Mouse (Mus musculus) frontal cortex, adult (tissue): ENCODE measurements at regions not wholly inside any gene's neighbourhood (a gene's known extent, or its start where the extent isn't known, plus 50 kb on each side); places are given as distances from the start of the nearest gene placed in this dataset.

ENCODE experiments used
- ATAC-seq: cut with Nextera tagmentation; 2 replicates; pipeline ENCODE4 v1.9.2; 2017; ENCODE audit warnings: mild to moderate bottlenecking, moderate library complexity, mixed read lengths; ENCODE audit not compliant: low TSS enrichment

DNA sequence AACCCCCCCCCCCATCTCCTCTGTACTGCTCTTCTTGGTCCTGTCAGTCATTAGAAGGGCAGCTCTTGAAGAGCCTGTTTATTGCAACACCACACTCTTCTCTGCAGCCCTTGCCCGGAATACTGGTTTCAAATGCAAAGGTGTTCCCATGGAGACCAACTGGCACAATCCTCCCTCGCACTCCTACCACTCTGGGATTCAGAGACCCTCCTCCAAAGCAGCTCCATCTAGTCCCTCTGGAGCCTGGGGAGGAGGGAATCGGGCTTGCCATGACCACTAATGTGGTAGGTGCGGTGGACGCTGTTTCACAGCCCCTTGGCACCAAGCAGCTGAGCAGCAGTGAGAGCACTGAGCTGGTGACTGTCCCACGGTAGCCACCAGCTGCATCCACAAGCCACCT is 83.1 kb downstream of the Stk35 start:
- ATAC-seq, result peak; percentile 42; the same call in 1 of the 2 replicates

- ATAC-seq, result no peak
Observed at GRCm38 (mm10) chr2:129884316-129884715, 84.0 kb downstream of the Stk35 start.

DNA sequence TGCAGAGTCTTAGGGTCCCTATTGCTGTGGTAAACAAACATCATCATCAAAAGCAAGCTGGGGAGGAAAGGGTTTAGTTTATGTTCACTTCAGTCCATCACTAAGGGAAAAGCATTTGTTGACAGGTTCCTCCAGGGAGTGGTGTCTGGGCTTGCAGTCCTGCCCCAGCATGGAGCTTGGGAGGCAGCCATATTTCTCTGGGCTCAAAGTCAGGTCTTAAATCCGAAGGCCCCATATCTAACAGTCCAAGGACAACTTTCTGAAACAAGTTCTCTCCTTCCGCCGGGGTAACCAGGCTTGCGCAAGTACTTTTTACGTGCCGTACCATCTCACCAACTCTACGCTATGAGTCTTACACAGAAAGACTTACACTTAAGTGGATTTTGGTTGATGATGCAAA is 85.2 kb downstream of the Stk35 start:
- no peak for ATAC-seq

DNA sequence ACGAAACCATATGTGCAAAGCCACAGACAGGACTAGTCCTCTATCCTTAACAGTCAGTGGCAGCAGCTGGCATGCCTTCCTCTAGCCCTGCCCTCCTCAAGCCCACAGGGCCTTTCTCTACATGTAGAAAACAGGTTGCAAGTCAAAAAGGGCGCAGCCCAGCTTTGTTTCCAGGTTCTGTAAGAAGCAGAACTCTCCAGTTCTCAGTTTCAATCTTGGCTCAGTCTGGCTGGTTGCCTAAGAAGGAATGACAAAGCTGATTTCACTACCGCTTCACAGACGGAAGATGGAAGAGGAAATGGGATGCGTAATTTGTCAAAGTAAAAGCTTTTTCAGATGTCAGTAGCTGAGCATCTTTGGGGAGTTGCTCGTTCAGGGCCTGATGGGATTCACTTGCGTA is 92.9 kb downstream of the Stk35 start:
- peak; percentile 34; the same call in 1 of the 2 replicates for ATAC-seq

DNA sequence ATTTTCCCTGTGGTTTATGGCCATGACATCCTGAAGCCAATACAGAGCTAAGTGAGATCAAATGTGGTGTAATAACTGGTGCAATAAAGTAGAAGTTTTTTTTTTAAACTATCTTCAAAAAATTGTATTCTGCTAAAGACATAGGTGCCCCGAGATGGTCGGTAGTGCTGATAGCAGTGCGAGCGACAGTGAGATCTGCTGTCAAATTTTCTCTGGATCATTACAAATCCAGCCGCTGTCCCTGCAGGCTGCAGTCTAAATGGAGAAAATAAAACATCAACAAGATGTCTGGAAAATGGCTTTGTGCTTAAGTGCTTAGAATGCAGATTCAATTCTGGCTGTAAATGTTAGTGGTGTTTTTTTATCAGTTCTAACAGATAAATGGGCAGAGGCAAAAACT is 93.5 kb downstream of the Stk35 start:
- ATAC-seq, result no peak

GRCm38 (mm10) chr2:129894906-129895305 is 94.6 kb downstream of the Stk35 start:
- no peak for ATAC-seq

- no peak for ATAC-seq
Observed at GRCm38 (mm10) chr2:129895369-129895768, 95.1 kb downstream of the Stk35 start.

- no peak for ATAC-seq
Observed at GRCm38 (mm10) chr2:129896696-129897095, 96.4 kb downstream of the Stk35 start.

GRCm38 (mm10) chr2:129903383-129904135 is 103.2 kb downstream of the Stk35 start:
- no peak for ATAC-seq

- ATAC-seq, result peak; percentile 81
Observed at GRCm38 (mm10) chr2:129904753-129905152, 104.4 kb downstream of the Stk35 start.

DNA sequence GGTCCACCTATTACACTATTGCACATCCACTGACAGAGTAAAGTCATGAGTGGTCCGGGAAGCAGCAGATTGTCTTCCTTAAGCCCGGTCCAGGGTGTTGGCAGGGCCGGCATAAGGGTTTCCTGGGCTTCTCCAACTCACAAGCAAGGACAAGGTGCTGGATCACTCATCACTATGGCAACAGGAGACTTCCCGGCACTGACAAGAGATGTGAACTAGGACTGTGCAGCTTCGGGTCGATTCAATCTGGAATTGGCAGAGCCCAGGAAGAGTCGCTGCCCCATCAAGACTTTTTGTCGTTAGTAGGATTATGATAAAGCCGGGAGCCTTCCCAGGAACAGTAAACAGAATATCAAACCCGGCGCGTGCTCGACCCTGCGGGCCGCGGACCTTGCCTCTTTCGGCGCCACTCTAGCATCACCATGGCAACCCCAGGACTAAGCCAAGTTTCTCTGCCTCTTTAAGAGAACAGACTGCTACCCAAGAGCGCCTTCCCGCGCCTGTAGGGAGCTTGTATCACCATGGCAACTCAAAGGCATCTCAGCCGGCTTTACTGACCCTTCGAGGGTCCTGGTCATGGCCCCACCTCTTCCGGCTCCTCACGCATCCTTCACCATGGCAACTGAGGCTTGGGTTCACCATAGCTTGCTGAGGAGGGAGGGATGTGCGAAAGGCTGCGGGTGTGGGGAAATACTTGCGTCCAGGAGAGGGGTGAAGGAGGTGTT is 103.3 kb upstream of the Tgm3 start:
- peak; percentile 88 for ATAC-seq

DNA sequence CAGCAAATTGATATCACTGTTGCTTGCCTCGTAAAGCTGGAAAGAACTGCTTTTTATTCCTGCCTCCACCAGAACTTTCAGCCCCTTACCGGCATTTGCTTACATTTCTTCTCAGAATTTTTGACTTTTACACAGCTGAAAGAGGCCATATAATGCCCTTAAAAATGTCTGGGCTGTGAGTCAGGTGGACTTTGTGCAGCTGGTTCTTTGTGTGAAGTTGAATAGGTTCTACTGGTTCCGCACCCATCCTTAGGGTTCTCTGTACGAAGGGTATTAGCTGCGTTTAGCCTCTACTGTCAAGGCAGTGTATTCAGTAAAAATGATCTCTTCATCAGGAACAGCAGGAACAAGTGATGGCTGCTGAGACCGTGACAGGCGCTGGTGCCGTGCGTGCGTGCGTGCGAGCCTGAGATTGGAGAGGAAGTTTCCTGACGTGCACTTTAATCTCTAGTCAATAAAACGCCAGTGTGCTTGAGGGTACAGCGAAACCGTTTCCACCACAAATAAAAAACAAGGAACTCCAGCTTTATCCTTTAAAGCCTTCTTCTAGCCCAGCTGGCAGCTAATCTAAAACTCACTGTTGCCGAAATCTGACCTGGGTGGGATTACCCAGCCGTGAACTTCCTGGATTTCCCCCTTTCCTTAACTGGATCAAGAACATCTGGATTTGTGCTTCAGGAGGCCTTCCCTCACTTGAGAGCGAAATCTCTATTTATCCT is 100.8 kb upstream of the Tgm3 start:
- ATAC-seq, result no peak

- ATAC-seq, result peak; percentile 28; the same call in 1 of the 2 replicates
Observed at GRCm38 (mm10) chr2:129912556-129912955, 99.6 kb upstream of the Tgm3 start.

- ATAC-seq, result peak; percentile 74
Observed at GRCm38 (mm10) chr2:129914261-129914660, 97.9 kb upstream of the Tgm3 start.

- ATAC-seq, result no peak
Observed at GRCm38 (mm10) chr2:129916411-129916810, 95.7 kb upstream of the Tgm3 start.

- no peak for ATAC-seq
Observed at GRCm38 (mm10) chr2:129918141-129918790, 93.9 kb upstream of the Tgm3 start.

GRCm38 (mm10) chr2:129919551-129919950 is 92.6 kb upstream of the Tgm3 start:
- ATAC-seq, result no peak

DNA sequence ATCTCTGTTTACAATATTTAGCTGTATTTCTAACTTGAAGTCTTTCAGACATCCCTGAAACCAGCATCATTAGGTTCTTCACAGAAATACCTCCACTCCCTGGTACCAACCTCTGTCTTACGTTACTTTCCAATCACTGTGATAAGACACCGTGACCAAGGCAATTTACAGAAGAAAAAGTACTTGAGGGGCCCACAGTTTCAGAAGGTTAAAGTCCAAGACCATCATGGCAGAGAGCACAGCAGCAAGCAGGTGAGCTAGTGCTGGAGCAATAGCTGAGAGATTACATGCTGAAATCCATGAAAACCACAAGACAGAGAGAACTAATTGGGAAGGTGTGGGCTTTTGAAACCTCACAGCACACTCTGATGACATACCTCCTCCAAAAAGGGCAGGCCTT is 84.9 kb upstream of the Tgm3 start:
- no peak for ATAC-seq

DNA sequence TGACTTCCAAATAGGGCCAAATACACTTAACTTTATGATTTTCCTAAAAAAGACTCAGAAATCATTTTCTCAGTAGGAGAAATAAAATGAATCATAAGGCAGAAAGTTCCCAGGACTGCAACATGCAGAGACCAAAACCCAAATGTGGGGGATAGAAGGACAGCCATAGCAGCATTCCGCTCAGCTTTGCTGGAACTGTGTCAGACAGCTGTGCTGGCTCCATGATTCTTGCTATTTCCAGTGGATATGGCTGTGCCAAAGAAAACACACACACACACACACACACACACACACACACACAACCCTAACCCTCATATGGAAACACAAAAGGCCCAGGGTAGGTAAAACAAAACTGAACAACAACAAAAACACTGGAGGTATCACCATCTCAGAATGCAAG is 78.6 kb upstream of the Tgm3 start:
- no peak for ATAC-seq

DNA sequence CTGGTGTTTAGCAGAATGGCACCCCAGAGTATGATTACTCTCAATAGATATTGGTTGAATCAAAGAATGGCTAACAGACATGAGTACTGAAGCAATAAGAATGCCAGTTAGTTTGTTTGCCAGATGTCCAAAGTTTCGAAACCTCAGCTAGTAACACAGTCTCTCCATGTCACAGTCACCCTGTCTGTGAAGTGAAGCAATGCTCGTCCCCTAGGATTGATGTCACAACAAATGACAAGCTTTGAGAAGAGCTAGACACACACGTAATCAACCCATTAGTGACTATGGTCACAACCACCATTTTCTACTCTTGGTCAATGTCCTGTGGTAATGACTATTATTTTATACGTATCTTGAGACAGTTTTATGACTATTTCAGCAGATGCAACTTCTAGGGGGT is 69.3 kb upstream of the Tgm3 start:
- no peak for ATAC-seq

DNA sequence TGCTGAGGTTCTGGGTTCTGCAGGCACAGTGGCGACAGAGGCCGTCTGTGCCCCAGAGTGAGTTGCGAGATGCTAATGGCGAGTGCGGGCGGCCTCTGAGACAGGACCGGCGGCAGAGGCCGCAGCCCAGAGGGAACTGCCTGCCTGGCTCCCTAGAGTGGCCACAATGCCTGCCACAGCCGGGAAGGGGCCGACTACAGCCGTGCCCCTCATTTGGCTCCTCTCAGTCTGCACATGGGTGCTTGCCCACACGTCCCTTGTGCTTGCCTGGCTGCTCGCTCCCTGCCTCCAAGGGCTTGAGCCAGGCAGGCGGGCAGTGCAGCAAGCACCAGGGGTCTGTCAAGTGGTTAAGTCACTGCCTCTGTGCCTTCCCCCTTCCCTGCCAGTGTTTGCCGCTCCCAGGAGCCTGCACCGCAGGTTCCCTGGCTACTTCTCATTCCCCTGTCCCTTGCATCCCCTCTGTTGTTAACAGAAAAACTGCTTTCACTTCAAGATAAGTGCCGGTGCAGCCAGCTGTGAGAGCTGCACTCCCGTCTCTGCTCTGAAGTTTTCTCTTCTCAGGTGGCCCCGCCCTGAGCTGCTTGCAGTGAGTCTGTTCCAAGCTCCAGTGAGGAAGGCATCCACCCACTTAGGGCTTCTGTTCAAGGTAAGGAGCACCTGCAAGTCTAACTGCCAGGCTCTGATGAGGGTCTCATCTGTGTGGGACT is 64.1 kb upstream of the Tgm3 start:
- ATAC-seq, result no peak
